Mouse (Mus musculus) 416B (cell line): ENCODE data around the gene Irf9.

Experiments
- DNase-seq: peaks from one replicate; pipeline ENCODE4 v3.0.0; 2011; ENCODE audit warnings: low read depth

Gene Irf9

GRCm38 (mm10) chr14:55581981-55582681, 21.2 kb upstream of the Irf9 start:
- DNase-seq, result peak; percentile 34

- DNase-seq, result no peak
Measured at GRCm38 (mm10) chr14:55584303-55584701, 19.1 kb upstream of the Irf9 start.

GRCm38 (mm10) chr14:55584702-55585565, 18.4 kb upstream of the Irf9 start, which contains the start of gene Emc9:
Emc9 (minus strand) TSS chr14:55585302.
- DNase-seq, result peak; percentile 84

GRCm38 (mm10) chr14:55585566-55585960, 17.8 kb upstream of the Irf9 start:
- no peak for DNase-seq

GRCm38 (mm10) chr14:55586149-55586548, 17.2 kb upstream of the Irf9 start:
- DNase-seq, result peak; percentile 84

GRCm38 (mm10) chr14:55589271-55589670, 14.1 kb upstream of the Irf9 start:
- DNase-seq, result no peak

GRCm38 (mm10) chr14:55589771-55590448, 13.5 kb upstream of the Irf9 start:
- peak; percentile 57 for DNase-seq

GRCm38 (mm10) chr14:55590748-55591330, 12.5 kb upstream of the Irf9 start, which contains the start of gene Psme2:
Psme2 (minus strand) TSS chr14:55591113.
- DNase-seq, result peak; percentile 99

- DNase-seq, result peak; percentile 96
Measured at GRCm38 (mm10) chr14:55591331-55591891, 12.0 kb upstream of the Irf9 start, which contains the start of gene Rnf31. Rnf31 (plus strand) TSS chr14:55591708.

- no peak for DNase-seq
Measured at GRCm38 (mm10) chr14:55592226-55592625, 11.1 kb upstream of the Irf9 start.

- no peak for DNase-seq
Measured at GRCm38 (mm10) chr14:55596036-55596690, 7.2 kb upstream of the Irf9 start.

GRCm38 (mm10) chr14:55598521-55599390, 4.6 kb upstream of the Irf9 start:
- DNase-seq, result no peak

- DNase-seq, result peak; percentile 97
Measured at GRCm38 (mm10) chr14:55603633-55604576, 534 bp downstream of the Irf9 start.

- DNase-seq, result no peak
Measured at GRCm38 (mm10) chr14:55604823-55605222, 1.5 kb downstream of the Irf9 start.

- DNase-seq, result no peak
Measured at GRCm38 (mm10) chr14:55605743-55606459, 2.5 kb downstream of the Irf9 start.

GRCm38 (mm10) chr14:55608339-55608738, 5.0 kb downstream of the Irf9 start:
- no peak for DNase-seq

GRCm38 (mm10) chr14:55613346-55613745, 10.0 kb downstream of the Irf9 start:
- DNase-seq, result no peak

- no peak for DNase-seq
Measured at GRCm38 (mm10) chr14:55614565-55615178, 11.3 kb downstream of the Irf9 start.
